Comparison of ENCODE assay signal across 24 mouse cellular contexts in the genomic region with DNA sequence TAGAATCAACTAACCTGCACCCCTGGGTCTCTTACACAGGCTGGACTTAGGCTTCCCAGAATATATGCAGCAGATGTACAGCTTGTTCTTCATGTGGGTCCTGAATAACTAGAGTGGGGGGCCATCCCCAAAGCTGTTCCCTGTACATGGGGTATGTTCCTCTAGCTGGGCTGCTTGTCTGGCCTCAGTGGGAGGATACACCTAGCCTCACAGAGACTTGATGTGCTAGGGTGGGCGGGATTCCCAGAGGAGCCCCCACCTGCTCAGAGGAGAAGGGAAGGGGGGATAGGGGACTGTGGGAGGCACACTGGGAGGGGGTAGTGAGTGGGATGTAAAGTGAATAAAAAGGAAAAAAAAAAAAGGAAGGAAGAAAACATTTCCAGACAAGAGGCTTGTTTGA.
DNase-seq lines count a peak whose midpoint lies in the region; ATAC-seq and TF ChIP-seq lines count a peak whose summit lies in the region.
"Had no signal": no experiment of that assay in that cellular context is flagged by ENCODE, and none has a peak within 500 bp of the region (broad histone marks: within the 10 kb centered on the region; RNA-seq: fewer than 3 reads in every experiment).

No protein-coding gene starts in this region.

- no peaks in the 10 kb centered on the region for H3K27me3 ChIP-seq in forebrain, embryonic 11.5 days (ENCODE audit: control insufficient read depth, insufficient read depth, low read length)
- H3K27me3 ChIP-seq in forebrain, postnatal 0 days (ENCODE audit: insufficient read depth, low read length): no peaks in the 10 kb centered on the region
- H3K27me3 ChIP-seq in forebrain, embryonic 14.5 days (replicated peaks; ENCODE audit: control insufficient read depth, insufficient read depth, low read length): no peaks in the 10 kb centered on the region
- peaks cover 18% of the 10 kb centered on the region; the same call in 1 of the 2 replicates for H3K27me3 ChIP-seq in forebrain, embryonic 10.5 days (ENCODE audit: poor library complexity, severe bottlenecking)
- H3K27me3 ChIP-seq: CH12.LX; embryonic facial prominence, embryonic 12.5 days; Patski had no signal

- H3K36me3 ChIP-seq in forebrain, embryonic 11.5 days (ENCODE audit: control insufficient read depth, insufficient read depth, low read length): no peaks in the 10 kb centered on the region; the same call in 1 of the 2 replicates
- peaks cover 22% of the 10 kb centered on the region for H3K36me3 ChIP-seq in forebrain, postnatal 0 days (ENCODE audit: insufficient read depth)
- H3K36me3 ChIP-seq in forebrain, embryonic 14.5 days (ENCODE audit: control insufficient read depth, insufficient read depth, low read length): peaks cover 8% of the 10 kb centered on the region; the same call in 1 of the 2 replicates
- peaks cover 29% of the 10 kb centered on the region for H3K36me3 ChIP-seq in forebrain, embryonic 10.5 days (replicated peaks)
- H3K36me3 ChIP-seq: embryonic facial prominence, embryonic 12.5 days had no signal

- H3K4me1 ChIP-seq in forebrain, embryonic 11.5 days (replicated peaks; ENCODE audit: control insufficient read depth, insufficient read depth, low read length): peaks cover 4% of the 10 kb centered on the region; the same call in 1 of the 2 replicates
- no peaks in the 10 kb centered on the region for H3K4me1 ChIP-seq in forebrain, postnatal 0 days (ENCODE audit: insufficient read depth)
- H3K4me1 ChIP-seq in forebrain, embryonic 14.5 days (ENCODE audit: control insufficient read depth, insufficient read depth, low read length): 0 out of 2 replicates have a peak, but pooled peaks cover 3% of the 10 kb centered on the region
- H3K4me1 ChIP-seq in forebrain, embryonic 10.5 days: peaks cover 17% of the 10 kb centered on the region
- H3K4me1 ChIP-seq: embryonic facial prominence, embryonic 12.5 days had no signal

- no peak for DNase-seq in forebrain, embryonic 11.5 days (ENCODE audit: low spot score)
- no peak for DNase-seq in forebrain, postnatal 0 days
- no peak for DNase-seq in forebrain, embryonic 14.5 days (ENCODE audit: low spot score)
- DNase-seq in forebrain, embryonic 10.5 days (ENCODE audit: extremely low spot score, low spot score): no peak
- DNase-seq in heart, adult 11 months: peak; percentile 82
- no peak for DNase-seq in heart, adult 8-10 months (ENCODE audit: low spot score)
- no peak for DNase-seq in left cerebral cortex, adult 2 months (ENCODE audit: extremely low spot score in 1 of 2, low spot score in 2 of 2)
- DNase-seq in left cerebral cortex, adult 18-20 months (ENCODE audit: low spot score in 2 of 2): no peak
- DNase-seq: adrenal gland, adult 8-10 months; adrenal gland, postnatal 14 days; adrenal gland, postnatal 36 days; B cell, adult 2 months; cerebellum, adult 11-12 months; cerebellum, adult 2 months; cerebellum, adult 9-10 months; cerebellum, postnatal 10 days; cerebellum, postnatal 25 days had no signal

- H3K9ac ChIP-seq in forebrain, embryonic 11.5 days (ENCODE audit: low read length): no peak overlapping the region
- H3K9ac ChIP-seq in forebrain, postnatal 0 days: no peak overlapping the region
- no peak overlapping the region for H3K9ac ChIP-seq in forebrain, embryonic 14.5 days (ENCODE audit: low read length)
- H3K9ac ChIP-seq: embryonic facial prominence, embryonic 12.5 days had no signal

- no peak overlapping the region for H3K4me3 ChIP-seq in forebrain, embryonic 11.5 days (ENCODE audit: low read depth, low read length)
- no peak overlapping the region for H3K4me3 ChIP-seq in forebrain, postnatal 0 days (ENCODE audit: low read depth, low read length)
- no peak overlapping the region for H3K4me3 ChIP-seq in forebrain, embryonic 14.5 days (ENCODE audit: low read depth, low read length)
- H3K4me3 ChIP-seq in forebrain, embryonic 10.5 days: no peak overlapping the region
- no peak overlapping the region for H3K4me3 ChIP-seq in left cerebral cortex, adult 2 months
- H3K4me3 ChIP-seq: embryonic facial prominence, embryonic 10.5 days; embryonic facial prominence, embryonic 12.5 days had no signal

- 0 out of 2 replicates have a peak, but pooled peaks have one; percentile 12 for ATAC-seq in forebrain, embryonic 11.5 days (replicated peaks; ENCODE audit: low FRiP score)
- ATAC-seq in forebrain, postnatal 0 days: no peak
- peak; percentile 51; the same call in 1 of the 2 replicates for ATAC-seq in forebrain, embryonic 14.5 days
- ATAC-seq: activated CD4-positive, CD25-positive, alpha-beta regulatory T cell, adult 4 months; CD4-positive, CD25-positive, alpha-beta regulatory T cell, adult 4 months; Patski had no signal

- WGBS in forebrain, embryonic 11.5 days: 93% methylated on average over 1 of the region's 1 CpGs
- WGBS in forebrain, postnatal 0 days: 81% methylated on average over 1 of the region's 1 CpGs
- 87% methylated on average over 1 of the region's 1 CpGs for WGBS in forebrain, embryonic 14.5 days
- 83% methylated on average over 1 of the region's 1 CpGs for WGBS in forebrain, embryonic 10.5 days

- no peaks in the 10 kb centered on the region for H3K9me3 ChIP-seq in forebrain, embryonic 11.5 days (ENCODE audit: control insufficient read depth, low read length)
- no peaks in the 10 kb centered on the region for H3K9me3 ChIP-seq in forebrain, postnatal 0 days (ENCODE audit: low read length)
- H3K9me3 ChIP-seq in forebrain, embryonic 14.5 days (replicated peaks; ENCODE audit: control insufficient read depth, low read length): no peaks in the 10 kb centered on the region
- no peaks in the 10 kb centered on the region for H3K9me3 ChIP-seq in forebrain, embryonic 10.5 days
- H3K9me3 ChIP-seq: embryonic facial prominence, embryonic 10.5 days; embryonic facial prominence, embryonic 12.5 days; G1E had no signal

- H3K4me2 ChIP-seq in forebrain, embryonic 11.5 days (ENCODE audit: low read depth, low read length, severe bottlenecking): no peak overlapping the region
- no peak overlapping the region for H3K4me2 ChIP-seq in forebrain, postnatal 0 days (ENCODE audit: low read depth)
- no peak overlapping the region for H3K4me2 ChIP-seq in forebrain, embryonic 14.5 days (ENCODE audit: low read length)
- H3K4me2 ChIP-seq: embryonic facial prominence, embryonic 12.5 days had no signal

- H3K27ac ChIP-seq in forebrain, embryonic 11.5 days (ENCODE audit: low read depth, low read length): no peak overlapping the region
- H3K27ac ChIP-seq in forebrain, postnatal 0 days (ENCODE audit: low read depth, low read length): no peak overlapping the region
- no peak overlapping the region for H3K27ac ChIP-seq in forebrain, embryonic 14.5 days (ENCODE audit: low read depth, low read length)
- H3K27ac ChIP-seq in forebrain, embryonic 10.5 days: no peak overlapping the region
- peak overlapping the region; percentile 72 for H3K27ac ChIP-seq in left cerebral cortex, adult 2 months
- H3K27ac ChIP-seq: embryonic facial prominence, embryonic 10.5 days; embryonic facial prominence, embryonic 12.5 days had no signal

- TF ChIP-seq CTCF in forebrain, postnatal 0 days (IDR thresholded peaks at IDR 0.05; ENCODE audit: low read depth): no peak
- no peak for TF ChIP-seq CTCF in left cerebral cortex, adult 2 months (IDR thresholded peaks at IDR 0.05)

- intact Hi-C loops in left cerebral cortex, adult 2 months (cut with DNase I): loop anchor here (5.0 kb wide), 1 partner anchor 57 kb away; no protein-coding TSS in a partner anchor
